Mouse (Mus musculus): ENCODE results near the gene Fcgr1.

DNA sequence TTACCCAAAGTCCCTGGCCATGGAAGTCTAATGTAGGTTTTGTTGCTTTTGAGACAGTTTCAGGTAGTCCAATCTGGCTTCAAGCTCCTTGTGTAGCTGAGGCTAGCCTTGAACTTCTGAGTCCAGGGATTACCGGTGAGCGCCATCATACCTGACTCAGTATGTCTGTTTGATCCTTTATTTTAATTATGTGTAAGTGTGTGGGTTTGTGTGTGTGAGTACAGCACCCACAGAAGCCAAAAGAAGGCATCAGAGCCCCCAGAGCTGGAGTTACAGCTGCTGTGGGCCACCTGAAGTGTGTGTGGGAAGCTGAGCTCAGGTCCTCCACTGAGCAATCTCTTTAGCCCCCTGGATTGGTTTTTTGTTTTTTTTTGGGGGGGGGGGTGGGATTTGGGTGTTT lies 5.8 kb upstream of the Fcgr1 start:
- no peak for TF ChIP-seq CTCF (IDR thresholded peaks at IDR 0.05; ENCODE audit: control insufficient read depth, insufficient read depth, insufficient read length)
- no peak for TF ChIP-seq MAX (IDR thresholded peaks at IDR 0.05)
- no peak for TF ChIP-seq USF1 (IDR thresholded peaks at IDR 0.05; ENCODE audit: low read depth)
- TF ChIP-seq MYOD1 (IDR thresholded peaks at IDR 0.05; ENCODE audit: control insufficient read depth, insufficient read length, low read depth) = no peak

Measured in C2C12 (cell line).